Mouse (Mus musculus) bone marrow macrophage, adult 2 months (primary cell): ENCODE data around the gene Spata9. TPM values are rescaled to one million over a fixed set of nuclear protein-coding genes. Genes with fewer than 3 reads are reported as not detected.

Experiments
- H3K27ac ChIP-seq: 2 replicates; pipeline ENCODE4 v1.5.1; 2012; ENCODE audit warnings: low read depth, low read length; ENCODE audit not compliant: insufficient read depth
- H3K4me1 ChIP-seq: 2 replicates; pipeline ENCODE4 v1.6.1; 2012; ENCODE audit warnings: low read length; ENCODE audit not compliant: control insufficient read depth, insufficient read depth
- H3K4me3 ChIP-seq: 2 replicates; pipeline ENCODE4 v1.5.1; 2012; ENCODE audit warnings: mild to moderate bottlenecking, low read length, moderate library complexity; ENCODE audit not compliant: insufficient read depth
- CTCF ChIP-seq: IDR thresholded peaks from 2 replicates; pipeline ENCODE4 v1.5.1; 2012; ENCODE audit warnings: low read depth, mild to moderate bottlenecking, low read length, moderate library complexity
- POLR2A ChIP-seq: IDR thresholded peaks from 2 replicates; pipeline ENCODE4 v1.6.1; 2012; ENCODE audit warnings: mild to moderate bottlenecking, low read depth, low read length, borderline replicate concordance
- polyA plus RNA-seq: library from polyadenylated mRNA; stranded (reverse); fragments of >200 nt; gene quantifications from 2 replicates; pipeline ENCODE4 v1.2.4, GENCODE M21; 2012; ENCODE audit not compliant: missing spikeins, insufficient read depth, insufficient read length

Spata9 gene
- polyA plus RNA-seq, 1 experiment = not detected

DNA sequence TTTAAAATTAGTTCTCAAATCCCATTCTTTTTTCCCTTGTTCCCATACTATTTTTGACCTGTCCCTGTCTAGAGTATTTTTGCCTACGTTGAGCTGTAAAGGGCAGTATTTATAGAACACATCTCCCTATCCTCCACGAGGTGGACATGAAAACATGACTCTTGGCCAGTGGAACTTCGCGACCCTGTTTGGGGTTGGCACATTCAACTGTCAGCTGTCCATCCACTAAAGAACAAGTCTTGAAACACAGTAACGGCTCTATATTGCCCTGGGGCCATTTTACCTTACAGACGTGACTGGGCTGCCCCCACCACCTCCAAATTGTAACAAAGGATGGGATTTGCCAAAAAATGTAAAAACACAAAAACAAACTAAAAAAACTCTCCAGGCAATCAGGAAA lies 24.2 kb upstream of the Spata9 start:
- Histone ChIP-seq H3K27ac (no peak overlapping the region), H3K4me1 (peaks cover 5% of the 10 kb centered on the region), H3K4me3 (peak overlapping the region; percentile 85)

DNA sequence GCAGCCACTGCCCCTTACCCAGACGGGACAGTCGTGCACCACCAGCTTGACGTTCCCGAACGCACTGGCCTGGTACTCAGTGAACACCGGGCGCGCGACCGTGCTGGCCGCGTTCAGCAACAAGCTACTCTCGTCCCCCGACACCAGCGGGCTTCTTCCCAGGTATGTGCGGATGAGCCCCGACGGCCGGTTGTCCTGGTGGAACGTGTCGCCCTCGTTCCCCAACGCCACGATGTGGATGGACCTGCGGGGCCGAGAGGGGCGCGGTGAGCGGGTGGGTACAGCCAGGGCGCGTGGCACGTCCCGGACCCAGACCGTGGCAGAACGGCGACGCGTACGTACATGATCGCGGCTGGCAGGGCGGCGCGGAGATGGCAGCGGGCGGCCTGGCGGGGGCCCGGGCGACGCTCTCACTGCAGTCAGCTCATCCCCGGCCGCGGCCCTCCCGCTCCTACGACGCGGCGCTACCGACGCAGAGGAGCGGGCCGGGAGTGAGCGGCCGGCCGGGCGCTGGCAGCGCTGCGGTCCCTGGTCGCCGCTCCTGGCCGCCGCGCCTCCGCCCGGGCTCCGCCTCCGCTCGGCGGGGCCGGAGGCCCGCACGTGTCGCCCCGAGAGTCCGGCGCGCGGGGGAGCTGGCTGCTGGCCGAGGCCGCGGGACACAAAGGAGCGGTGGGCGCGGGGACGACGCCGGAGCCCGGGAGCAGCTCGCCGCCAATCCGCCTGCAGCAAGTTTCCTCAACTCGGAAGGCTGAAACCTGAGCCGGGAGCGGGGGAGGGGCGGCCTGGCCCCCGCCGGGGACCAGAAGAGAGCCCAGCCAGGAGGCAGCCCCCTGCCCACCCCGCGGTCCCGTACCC lies 23.5 kb upstream of the Spata9 start, which contains the start of gene Rhobtb3:
Gene Rhobtb3 (minus strand): TSS at position 737 of the 855 bp plus-strand sequence.
- Histone ChIP-seq H3K4me3 (peak within 1 kb of the TSS; percentile 85), H3K27ac (no peak within 1 kb of the TSS), H3K4me1 (peaks cover 5% of the 10 kb centered on the region)
- TF ChIP-seq POLR2A = no peak
- no peak for TF ChIP-seq CTCF

More for the DNA sequence above, 24.2 kb upstream of the Spata9 start:
- TF ChIP-seq CTCF (no peak), POLR2A (no peak)

DNA sequence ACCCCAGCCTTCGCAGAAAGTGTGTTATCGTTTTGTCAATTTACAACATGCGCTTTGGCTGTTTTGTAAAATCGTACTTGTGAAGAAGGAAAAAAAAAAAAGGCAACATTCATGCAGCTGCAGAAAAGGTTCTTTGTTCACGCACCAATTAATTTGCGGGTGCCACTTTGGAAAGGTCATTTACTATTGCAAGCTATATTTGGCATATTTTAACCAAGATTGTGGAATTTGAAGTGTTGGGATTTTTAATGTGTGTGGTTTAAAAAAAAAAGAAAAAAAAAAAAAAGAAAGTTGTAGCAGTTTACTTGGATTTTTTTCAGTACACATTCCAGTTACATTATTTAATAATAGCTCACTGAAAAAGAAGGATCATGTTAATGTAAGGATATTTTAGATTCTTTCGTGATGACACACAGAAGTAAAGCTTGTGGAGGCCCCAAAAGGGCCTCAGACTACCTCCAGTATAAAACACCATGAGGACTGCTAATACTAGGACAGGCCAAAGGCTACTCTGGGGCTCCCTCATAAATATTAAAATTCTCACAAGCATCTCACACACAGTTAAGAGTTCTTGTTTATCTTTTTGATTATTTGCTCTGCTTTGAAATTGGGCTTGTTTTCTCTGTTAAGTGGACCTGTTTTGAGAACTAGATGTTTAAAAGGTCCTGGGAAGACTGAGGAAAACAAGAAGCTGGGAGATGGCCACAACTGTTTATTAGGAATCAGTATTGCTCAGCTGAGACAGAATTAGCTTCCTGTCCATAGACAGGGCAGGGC lies 22.7 kb upstream of the Spata9 start:
- Histone ChIP-seq H3K4me1 (peaks cover 5% of the 10 kb centered on the region), H3K27ac (no peak overlapping the region), H3K4me3 (peak overlapping the region; percentile 85)
- TF ChIP-seq CTCF = no peak
- TF ChIP-seq POLR2A = no peak

DNA sequence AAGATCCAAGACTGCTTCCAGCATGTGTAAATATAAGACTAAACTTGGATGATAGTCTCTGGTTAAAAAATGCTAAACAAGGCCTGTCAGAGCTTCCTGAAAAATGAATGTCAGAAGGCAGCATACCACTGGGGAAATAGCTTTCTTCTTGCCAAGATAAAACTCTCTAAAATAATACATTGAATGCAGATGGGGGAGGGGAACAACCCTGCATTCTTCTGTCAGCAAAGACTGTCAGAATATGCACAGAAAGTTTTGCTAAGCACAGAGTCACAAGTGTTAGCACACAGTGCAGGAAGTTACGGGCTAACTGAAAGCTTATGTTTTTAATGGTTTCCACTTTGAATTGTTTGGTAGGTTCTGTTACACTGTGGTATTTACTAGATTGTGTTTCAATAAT lies 16.7 kb upstream of the Spata9 start:
- H3K27ac ChIP-seq = no peak overlapping the region
- H3K4me1 ChIP-seq = peaks cover 3% of the 10 kb centered on the region; the same call in 1 of the 2 replicates
- no peak overlapping the region for H3K4me3 ChIP-seq
- TF ChIP-seq POLR2A (no peak), CTCF (no peak)

DNA sequence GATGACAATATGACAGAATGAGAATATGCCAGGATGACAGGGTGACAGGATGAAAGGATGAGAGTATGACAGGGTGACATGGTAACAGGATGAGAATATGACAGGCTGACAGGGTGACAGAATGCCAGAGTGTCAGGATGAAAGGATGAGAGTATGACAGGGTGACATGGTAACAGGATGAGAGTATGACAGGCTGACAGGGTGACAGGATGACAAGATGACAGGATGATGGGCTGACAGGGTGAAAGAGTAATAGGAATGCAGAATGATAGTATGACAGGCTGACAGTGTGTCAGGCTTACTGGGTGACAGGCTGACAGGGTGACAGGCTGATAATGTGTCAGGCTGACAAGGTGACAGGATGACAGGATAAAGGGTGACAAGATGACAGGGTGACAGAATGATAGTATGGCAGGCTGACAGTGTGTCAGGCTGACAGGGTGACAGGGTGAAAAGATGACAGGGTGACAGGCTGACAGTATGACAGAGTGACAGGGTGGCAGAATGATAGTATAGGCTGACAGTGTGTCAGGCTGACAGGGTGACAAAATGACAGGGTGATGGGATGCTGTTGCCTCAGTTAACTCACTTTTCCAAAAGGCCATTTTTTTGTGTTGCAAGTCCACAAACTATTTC lies 11.5 kb upstream of the Spata9 start:
- TF ChIP-seq CTCF = no peak
- TF ChIP-seq POLR2A = no peak
- H3K4me1 ChIP-seq = no peaks in the 10 kb centered on the region
- H3K27ac ChIP-seq = no peak overlapping the region
- no peak overlapping the region for H3K4me3 ChIP-seq

DNA sequence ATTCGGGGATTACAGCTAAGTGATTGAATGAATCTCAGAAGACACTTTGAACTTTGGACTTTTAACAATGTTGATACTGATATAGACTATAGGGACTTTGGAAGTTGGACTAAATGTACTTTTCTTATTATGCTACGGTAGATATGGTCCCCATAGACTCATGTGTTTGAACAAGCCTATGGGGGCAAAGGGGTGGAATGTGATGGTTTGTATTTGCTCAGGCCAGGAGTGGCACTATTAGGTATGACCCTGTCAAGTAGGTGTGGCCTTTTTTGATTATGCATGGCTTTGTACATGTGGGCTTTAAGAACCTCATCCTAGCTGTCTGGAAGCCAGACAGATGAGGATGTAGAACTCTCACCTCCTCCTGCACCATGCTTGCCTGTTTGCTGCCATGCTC lies 7.5 kb downstream of the Spata9 start:
- Histone ChIP-seq H3K4me3 (no peak overlapping the region), H3K27ac (no peak overlapping the region), H3K4me1 (no peaks in the 10 kb centered on the region)
- no peak for TF ChIP-seq CTCF

DNA sequence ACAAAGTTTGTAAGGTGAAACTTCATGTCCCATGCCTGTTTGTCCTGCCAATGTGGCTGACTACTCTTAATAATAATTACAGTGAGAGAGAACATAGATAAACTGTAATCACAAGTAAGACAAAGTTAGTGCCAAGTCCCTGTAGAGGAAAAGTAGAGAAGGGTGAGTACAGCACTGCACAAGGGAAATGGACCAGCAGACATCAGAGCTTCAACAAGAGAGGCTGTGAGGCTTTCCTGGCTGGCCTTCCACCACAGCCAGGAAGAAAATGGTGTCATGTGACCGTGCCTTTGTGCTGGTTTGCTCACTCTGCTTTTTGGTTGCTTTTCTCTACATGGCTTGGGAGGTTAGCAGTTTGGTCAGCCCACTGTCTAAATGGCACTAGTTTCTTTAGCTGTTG lies 8.7 kb downstream of the Spata9 start:
- H3K4me1 ChIP-seq = no peaks in the 10 kb centered on the region
- TF ChIP-seq POLR2A (no peak), CTCF (no peak)
- H3K4me3 ChIP-seq = no peak overlapping the region
- no peak overlapping the region for H3K27ac ChIP-seq

DNA sequence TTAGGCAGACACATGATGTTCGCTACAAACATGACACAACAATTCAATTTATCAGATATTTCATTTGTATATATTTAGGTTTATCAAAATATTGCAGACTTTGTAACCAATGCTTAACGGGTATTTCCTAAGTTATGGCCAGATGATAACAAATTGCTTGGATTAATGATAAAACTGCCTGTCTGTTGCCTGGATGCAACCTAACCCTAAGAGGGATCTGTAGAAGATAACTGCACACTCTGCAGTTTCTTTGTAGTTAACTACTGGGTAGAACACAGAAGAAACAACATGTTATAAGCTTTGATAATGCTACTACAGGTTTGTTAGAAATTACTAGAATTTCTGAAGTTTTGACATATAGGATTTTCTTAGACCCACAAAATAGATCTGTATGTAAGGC lies 9.3 kb downstream of the Spata9 start:
- no peaks in the 10 kb centered on the region for H3K4me1 ChIP-seq
- TF ChIP-seq POLR2A = no peak
- no peak for TF ChIP-seq CTCF
- no peak overlapping the region for H3K4me3 ChIP-seq
- H3K27ac ChIP-seq = no peak overlapping the region

DNA sequence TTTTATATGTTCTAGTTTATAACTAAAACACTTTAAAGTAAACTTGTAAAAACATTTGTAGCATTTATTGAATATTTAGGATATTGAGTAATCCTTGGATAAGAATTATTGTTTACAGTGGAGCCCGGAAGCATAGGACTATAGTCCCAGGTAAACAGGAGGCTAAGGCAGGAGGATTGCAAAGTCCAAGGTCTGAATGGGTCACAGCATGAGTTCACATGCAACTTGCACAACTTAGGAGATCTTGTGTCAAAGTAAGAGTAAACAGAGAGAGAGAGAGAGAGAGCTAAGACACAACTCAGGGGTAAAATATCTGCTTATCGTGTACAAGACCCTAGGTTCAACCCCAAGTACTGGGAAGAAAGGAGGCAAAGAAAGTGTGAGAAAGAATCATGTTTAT lies 9.7 kb downstream of the Spata9 start:
- Histone ChIP-seq H3K4me1 (no peaks in the 10 kb centered on the region), H3K27ac (no peak overlapping the region), H3K4me3 (no peak overlapping the region)
- TF ChIP-seq CTCF (no peak), POLR2A (no peak)
